8 mouse cellular contexts compared by ENCODE assay signal in genomic region chr11:64079727-64080081, GRCm38 (mm10). TPM values are rescaled to one million over a fixed set of nuclear protein-coding genes. Genes with fewer than 3 reads are reported as not detected.
DNase-seq lines count a peak whose midpoint lies in the region; ATAC-seq and TF ChIP-seq lines count a peak whose summit lies in the region.

No protein-coding gene starts in this region.

- peaks cover 2% of the 10 kb centered on the region for H3K4me1 ChIP-seq in cortical plate, adult 2 months (ENCODE audit: control insufficient read depth, insufficient read depth, low read length)
- peaks cover 11% of the 10 kb centered on the region; the same call in 1 of the 2 replicates for H3K4me1 ChIP-seq in intestine, embryonic 14.5 days (replicated peaks; ENCODE audit: control insufficient read depth, insufficient read depth, low read length)
- H3K4me1 ChIP-seq in midbrain, postnatal 0 days (ENCODE audit: insufficient read depth, low read length) = peaks cover 10% of the 10 kb centered on the region; the same call in 1 of the 2 replicates

- H3K9me3 ChIP-seq in intestine, embryonic 14.5 days (ENCODE audit: control insufficient read depth, low read length) = no peaks in the 10 kb centered on the region
- no peaks in the 10 kb centered on the region for H3K9me3 ChIP-seq in midbrain, postnatal 0 days (ENCODE audit: low read length)

- no peak for TF ChIP-seq POLR2A in cortical plate, adult 2 months (IDR thresholded peaks at IDR 0.05; ENCODE audit: extremely low read depth, insufficient read depth, low read length)

- DNase-seq in layer of hippocampus, adult 2 months (ENCODE audit: low spot score in 2 of 2) = peak in 1 of 2 experiments; percentile 9
- no peak for DNase-seq in layer of hippocampus, adult 8-10 months (ENCODE audit: low spot score in 2 of 2)
- DNase-seq in intestine, embryonic 14.5 days (ENCODE audit: low spot score) = no peak
- DNase-seq in midbrain, postnatal 0 days (ENCODE audit: low spot score) = no peak
- DNase-seq in embryo, embryonic 10 days (ENCODE audit: low spot score) = no peak
- DNase-seq in cerebellum, postnatal 25 days = no peak
- no peak for DNase-seq in gastrocnemius, postnatal 14 days

- intact Hi-C loops in gastrocnemius, postnatal 14 days (cut with DNase I; ENCODE audit: low total_unique reads) = loop anchor here (10.0 kb wide), 1 partner anchor 155 kb away; the partner anchor contains the start of gene Hs3st3b1

- peaks cover 12% of the 10 kb centered on the region for H3K36me3 ChIP-seq in intestine, embryonic 14.5 days (ENCODE audit: control insufficient read depth, insufficient read depth, low read length)
- no peaks in the 10 kb centered on the region for H3K36me3 ChIP-seq in midbrain, postnatal 0 days (ENCODE audit: insufficient read depth, low read length)

- H3K4me2 ChIP-seq in intestine, embryonic 14.5 days (ENCODE audit: low read length) = peak overlapping the region; percentile 73
- peak overlapping the region; percentile 63 for H3K4me2 ChIP-seq in midbrain, postnatal 0 days (ENCODE audit: low read depth, low read length, poor library complexity, severe bottlenecking)

- H3K4me3 ChIP-seq in layer of hippocampus, adult 2 months = peak overlapping the region; percentile 79
- peak overlapping the region; percentile 98 for H3K4me3 ChIP-seq in cortical plate, adult 2 months (ENCODE audit: insufficient read depth, low read length)
- H3K4me3 ChIP-seq in intestine, embryonic 14.5 days (ENCODE audit: low read depth, low read length) = peak overlapping the region; percentile 97
- peak overlapping the region; percentile 86 for H3K4me3 ChIP-seq in midbrain, postnatal 0 days (ENCODE audit: low read depth, low read length)

- ATAC-seq in intestine, embryonic 14.5 days (replicated peaks; ENCODE audit: low FRiP score, low TSS enrichment, low read depth) = peak; percentile 54; the same call in 1 of the 2 replicates
- no peak for ATAC-seq in midbrain, postnatal 0 days (ENCODE audit: low FRiP score)

- H3K9ac ChIP-seq in intestine, embryonic 14.5 days (ENCODE audit: low read length) = peak overlapping the region; percentile 79
- peak overlapping the region; percentile 81 for H3K9ac ChIP-seq in midbrain, postnatal 0 days (replicated peaks; ENCODE audit: low read length, poor library complexity, severe bottlenecking)

- H3K27ac ChIP-seq in layer of hippocampus, adult 2 months = peak overlapping the region; percentile 96
- H3K27ac ChIP-seq in cortical plate, adult 2 months (ENCODE audit: insufficient read depth, low read length) = peak overlapping the region; percentile 70
- peak overlapping the region; percentile 93 for H3K27ac ChIP-seq in intestine, embryonic 14.5 days (ENCODE audit: low read depth)
- peak overlapping the region; percentile 82 for H3K27ac ChIP-seq in midbrain, postnatal 0 days (ENCODE audit: low read depth, low read length)

- no peak for TF ChIP-seq CTCF in layer of hippocampus, adult 2 months (conservative IDR thresholded peaks at IDR 0.05)
- TF ChIP-seq CTCF in cortical plate, adult 2 months (IDR thresholded peaks at IDR 0.05; ENCODE audit: extremely low read depth, insufficient read depth, low read length) = no peak
- no peak for TF ChIP-seq CTCF in midbrain, postnatal 0 days (IDR thresholded peaks at IDR 0.05)

- no peaks in the 10 kb centered on the region for H3K27me3 ChIP-seq in intestine, embryonic 14.5 days (replicated peaks; ENCODE audit: control insufficient read depth, insufficient read depth, low read length)
- H3K27me3 ChIP-seq in midbrain, postnatal 0 days (ENCODE audit: insufficient read depth, low read length) = no peaks in the 10 kb centered on the region

- WGBS in intestine, embryonic 14.5 days = 2% methylated on average over 8 of the region's 8 CpGs
- 0% methylated on average over 8 of the region's 8 CpGs for WGBS in midbrain, postnatal 0 days

RNA-seq across cellular contexts. Expression of gene Cox10, which starts 0.4 kb away (rescaled TPM):
- total RNA-seq in layer of hippocampus, adult 2 months (2021) = 10 to 100 TPM; 23.3 to 24.5 TPM
- 10 to 100 TPM; 21.0 to 25.0 (median 23.3) TPM for total RNA-seq in layer of hippocampus, adult 8-10 months (2022)
- 18.5 and 18.7 TPM in 2 replicates for polyA plus RNA-seq in cortical plate, adult 2 months (2012; rRNA removed)
- polyA plus RNA-seq in intestine, embryonic 14.5 days (2014; fragmentation: Nextera tagmentation; extraction: Ambion mirVana) = 33.0 and 34.3 TPM in 2 replicates
- total RNA-seq in midbrain, postnatal 0 days (2014; rRNA removed) = 21.5 and 24.2 TPM in 2 replicates
- polyA plus RNA-seq in midbrain, postnatal 0 days (2015; fragmentation: Nextera tagmentation; extraction: Ambion mirVana) = 34.5 and 36.4 TPM in 2 replicates
- 10 to 100 TPM; 28.4 to 30.7 TPM for total RNA-seq in gastrocnemius, postnatal 14 days (2021)
